Mouse (Mus musculus): ENCODE measurements around the gene Thoc7. TPM values are rescaled to one million over a fixed set of nuclear protein-coding genes. Genes with fewer than 3 reads are reported as not detected.

Thoc7 gene
- polyA plus RNA-seq, 1 experiment from 2014 or later = 155 TPM

- Histone ChIP-seq H3K4me3 (ENCODE audit: low read depth, low read length) (no peak overlapping the region), H3K9me3 (ENCODE audit: control insufficient read depth) (no peaks in the 10 kb centered on the region), H3K4me1 (replicated peaks; ENCODE audit: control insufficient read depth, insufficient read depth, low read length) (no peaks in the 10 kb centered on the region), H3K36me3 (ENCODE audit: control insufficient read depth, insufficient read depth) (no peaks in the 10 kb centered on the region), H3K4me2 (replicated peaks; ENCODE audit: low read depth) (no peak overlapping the region), H3K9ac (ENCODE audit: low read depth, low read length) (no peak overlapping the region), H3K27me3 (replicated peaks; ENCODE audit: control insufficient read depth, insufficient read depth, low read length) (no peaks in the 10 kb centered on the region), H3K27ac (ENCODE audit: low read depth, low read length) (no peak overlapping the region)
- peak; percentile 62 for TF ChIP-seq CTCF (IDR thresholded peaks at IDR 0.05; ENCODE audit: low read depth)
- ATAC-seq = no peak
- 56% methylated on average over 2 of the region's 2 CpGs for WGBS
Observed at GRCm38 (mm10) chr14:13982174-13982573, 20.5 kb upstream of the Thoc7 start.

GRCm38 (mm10) chr14:13981286-13981685, 19.6 kb upstream of the Thoc7 start:
- Histone ChIP-seq H3K4me2 (replicated peaks; ENCODE audit: low read depth) (no peak overlapping the region), H3K36me3 (ENCODE audit: control insufficient read depth, insufficient read depth) (no peaks in the 10 kb centered on the region), H3K9ac (ENCODE audit: low read depth, low read length) (no peak overlapping the region), H3K27me3 (replicated peaks; ENCODE audit: control insufficient read depth, insufficient read depth, low read length) (no peaks in the 10 kb centered on the region), H3K27ac (ENCODE audit: low read depth, low read length) (no peak overlapping the region), H3K9me3 (ENCODE audit: control insufficient read depth) (no peaks in the 10 kb centered on the region), H3K4me1 (replicated peaks; ENCODE audit: control insufficient read depth, insufficient read depth, low read length) (no peaks in the 10 kb centered on the region), H3K4me3 (ENCODE audit: low read depth, low read length) (no peak overlapping the region)
- TF ChIP-seq CTCF (IDR thresholded peaks at IDR 0.05; ENCODE audit: low read depth) = no peak
- ATAC-seq = no peak
- 54% methylated on average over 2 of the region's 2 CpGs for WGBS

GRCm38 (mm10) chr14:13977498-13977897, 15.8 kb upstream of the Thoc7 start:
- no peaks in the 10 kb centered on the region for H3K4me1 ChIP-seq (replicated peaks; ENCODE audit: control insufficient read depth, insufficient read depth, low read length)
- 65% methylated on average over 1 of the region's 1 CpGs for WGBS
- no peaks in the 10 kb centered on the region for H3K27me3 ChIP-seq (replicated peaks; ENCODE audit: control insufficient read depth, insufficient read depth, low read length)
- ATAC-seq = no peak
- no peak overlapping the region for H3K9ac ChIP-seq (ENCODE audit: low read depth, low read length)
- H3K4me3 ChIP-seq (ENCODE audit: low read depth, low read length) = no peak overlapping the region
- H3K9me3 ChIP-seq (ENCODE audit: control insufficient read depth) = no peaks in the 10 kb centered on the region
- no peaks in the 10 kb centered on the region for H3K36me3 ChIP-seq (ENCODE audit: control insufficient read depth, insufficient read depth)
- TF ChIP-seq CTCF (IDR thresholded peaks at IDR 0.05; ENCODE audit: low read depth) = no peak
- no peak overlapping the region for H3K27ac ChIP-seq (ENCODE audit: low read depth, low read length)
- no peak overlapping the region for H3K4me2 ChIP-seq (replicated peaks; ENCODE audit: low read depth)

- H3K27ac ChIP-seq (ENCODE audit: low read depth, low read length) = peak overlapping the region; percentile 50; the same call in 1 of the 2 replicates
- H3K4me3 ChIP-seq (ENCODE audit: low read depth, low read length) = no peak overlapping the region
- no peaks in the 10 kb centered on the region for H3K9me3 ChIP-seq (ENCODE audit: control insufficient read depth)
- H3K4me1 ChIP-seq (replicated peaks; ENCODE audit: control insufficient read depth, insufficient read depth, low read length) = no peaks in the 10 kb centered on the region
- ATAC-seq = no peak
- WGBS = 56% methylated on average over 6 of the region's 6 CpGs
- H3K4me2 ChIP-seq (replicated peaks; ENCODE audit: low read depth) = no peak overlapping the region
- no peaks in the 10 kb centered on the region for H3K36me3 ChIP-seq (ENCODE audit: control insufficient read depth, insufficient read depth)
- no peak overlapping the region for H3K9ac ChIP-seq (ENCODE audit: low read depth, low read length)
- no peak for TF ChIP-seq CTCF (IDR thresholded peaks at IDR 0.05; ENCODE audit: low read depth)
- H3K27me3 ChIP-seq (replicated peaks; ENCODE audit: control insufficient read depth, insufficient read depth, low read length) = no peaks in the 10 kb centered on the region
Observed at GRCm38 (mm10) chr14:13971644-13972234, 10.1 kb upstream of the Thoc7 start.

GRCm38 (mm10) chr14:13970513-13970912, 8.9 kb upstream of the Thoc7 start:
- Histone ChIP-seq H3K27me3 (replicated peaks; ENCODE audit: control insufficient read depth, insufficient read depth, low read length) (no peaks in the 10 kb centered on the region), H3K4me1 (replicated peaks; ENCODE audit: control insufficient read depth, insufficient read depth, low read length) (no peaks in the 10 kb centered on the region), H3K27ac (ENCODE audit: low read depth, low read length) (peak overlapping the region; percentile 67; the same call in 1 of the 2 replicates), H3K4me2 (replicated peaks; ENCODE audit: low read depth) (peak overlapping the region; percentile 37), H3K9ac (ENCODE audit: low read depth, low read length) (no peak overlapping the region), H3K9me3 (ENCODE audit: control insufficient read depth) (no peaks in the 10 kb centered on the region), H3K36me3 (ENCODE audit: control insufficient read depth, insufficient read depth) (no peaks in the 10 kb centered on the region), H3K4me3 (ENCODE audit: low read depth, low read length) (no peak overlapping the region)
- WGBS = 44% methylated on average over 3 of the region's 3 CpGs
- peak; percentile 84 for ATAC-seq
- TF ChIP-seq CTCF (IDR thresholded peaks at IDR 0.05; ENCODE audit: low read depth) = no peak

GRCm38 (mm10) chr14:13968476-13968875, 6.8 kb upstream of the Thoc7 start:
- 77% methylated on average over 5 of the region's 5 CpGs for WGBS
- no peak overlapping the region for H3K4me3 ChIP-seq (ENCODE audit: low read depth, low read length)

More at GRCm38 (mm10) chr14:13968476-13968875, 6.8 kb upstream of the Thoc7 start:
- Histone ChIP-seq H3K4me2 (replicated peaks; ENCODE audit: low read depth) (no peak overlapping the region), H3K9ac (ENCODE audit: low read depth, low read length) (no peak overlapping the region), H3K27ac (ENCODE audit: low read depth, low read length) (no peak overlapping the region), H3K4me1 (replicated peaks; ENCODE audit: control insufficient read depth, insufficient read depth, low read length) (no peaks in the 10 kb centered on the region), H3K27me3 (replicated peaks; ENCODE audit: control insufficient read depth, insufficient read depth, low read length) (no peaks in the 10 kb centered on the region), H3K9me3 (ENCODE audit: control insufficient read depth) (no peaks in the 10 kb centered on the region), H3K36me3 (ENCODE audit: control insufficient read depth, insufficient read depth) (no peaks in the 10 kb centered on the region)
- no peak for ATAC-seq
- TF ChIP-seq CTCF (IDR thresholded peaks at IDR 0.05; ENCODE audit: low read depth) = no peak

Data from intestine, postnatal 0 days (tissue).